Mouse (Mus musculus) E14TG2a.4 (cell line): ENCODE measurements around the gene Faim.
A peak's percentile ranks its signal among the peaks of the same experiment; 100 is the strongest.

Experiments used
- H3K27me3 ChIP-seq: 2 replicates; pipeline ENCODE4 v1.6.1; 2014; ENCODE audit warnings: low read length, control low read depth; ENCODE audit not compliant: insufficient read depth
- H3K36me3 ChIP-seq: 2 replicates; pipeline ENCODE4 v1.6.1; 2014; ENCODE audit warnings: low read length, control low read depth; ENCODE audit not compliant: insufficient read depth
- H3K4me1 ChIP-seq: replicated peaks from 2 replicates; pipeline ENCODE4 v1.6.1; 2014; ENCODE audit warnings: low read depth, low read length, control low read depth
- H3K4me3 ChIP-seq: replicated peaks from 2 replicates; pipeline ENCODE4 v1.5.1; 2014; ENCODE audit warnings: mild to moderate bottlenecking, low read length
- H3K9me3 ChIP-seq: 2 replicates; pipeline ENCODE4 v1.6.1; 2014; ENCODE audit warnings: low read length, control low read depth
- CTCF ChIP-seq: conservative IDR thresholded peaks from 2 replicates; pipeline ENCODE4 v1.5.1; 2014; ENCODE audit warnings: low read length
- NANOG ChIP-seq: IDR thresholded peaks from 2 replicates; pipeline ENCODE4 v1.6.1; 2014; ENCODE audit warnings: borderline replicate concordance, low read length, mixed read lengths
- POU5F1 ChIP-seq: IDR thresholded peaks from 2 replicates; pipeline ENCODE4 v1.6.1; 2014; ENCODE audit warnings: low read length, borderline replicate concordance

The Faim gene

DNA sequence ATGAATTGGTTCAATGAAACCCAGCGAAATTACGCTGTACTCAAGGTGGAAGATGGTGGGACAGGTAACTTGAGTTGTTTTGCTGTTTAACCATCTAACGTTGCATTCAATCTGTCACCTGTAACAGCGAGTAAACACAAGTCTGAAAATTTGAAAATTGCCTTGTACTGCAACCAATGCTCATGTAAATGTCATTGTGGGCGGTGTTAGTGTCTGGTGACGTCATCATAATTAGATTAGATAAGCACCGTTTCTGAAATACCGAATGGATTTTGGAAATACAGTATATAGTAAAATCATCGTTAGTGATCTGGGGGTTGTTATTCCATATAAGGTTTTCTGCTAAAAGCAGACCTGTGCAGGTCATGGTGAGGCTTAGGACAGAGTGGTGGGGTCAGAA lies 958 bp downstream of the Faim start:
- TF ChIP-seq NANOG (no peak), CTCF (no peak), POU5F1 (no peak)
- Histone ChIP-seq H3K4me3 (peak overlapping the region; percentile 96), H3K4me1 (peaks cover 18% of the 10 kb centered on the region), H3K27me3 (peaks cover 15% of the 10 kb centered on the region), H3K36me3 (0 out of 2 replicates have a peak, but pooled peaks cover 2% of the 10 kb centered on the region), H3K9me3 (no peaks in the 10 kb centered on the region)

DNA sequence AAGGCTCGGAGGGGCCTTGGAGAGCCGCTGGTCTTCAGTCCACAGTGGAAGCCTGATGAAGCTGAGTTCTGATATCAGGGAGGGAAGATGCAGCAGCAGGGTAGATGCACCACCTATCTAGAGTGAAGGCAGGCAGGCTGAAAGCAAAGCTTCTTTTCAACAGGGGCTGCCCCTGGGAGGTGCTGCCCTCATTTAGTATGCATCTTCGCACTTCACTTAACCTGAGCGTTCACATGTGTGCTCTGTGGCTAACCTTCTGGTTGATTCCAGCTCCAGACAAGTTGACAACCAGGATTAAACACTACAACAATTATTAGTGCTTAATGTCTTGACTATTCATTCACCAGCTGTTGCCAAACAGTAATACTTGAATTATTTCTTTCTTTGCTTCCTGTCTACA lies 7.9 kb downstream of the Faim start:
- no peaks in the 10 kb centered on the region for H3K9me3 ChIP-seq
- TF ChIP-seq CTCF (no peak), POU5F1 (no peak), NANOG (no peak)
- peaks cover 7% of the 10 kb centered on the region for H3K4me1 ChIP-seq
- no peaks in the 10 kb centered on the region for H3K27me3 ChIP-seq
- H3K36me3 ChIP-seq: peaks cover 45% of the 10 kb centered on the region
- no peak overlapping the region for H3K4me3 ChIP-seq

DNA sequence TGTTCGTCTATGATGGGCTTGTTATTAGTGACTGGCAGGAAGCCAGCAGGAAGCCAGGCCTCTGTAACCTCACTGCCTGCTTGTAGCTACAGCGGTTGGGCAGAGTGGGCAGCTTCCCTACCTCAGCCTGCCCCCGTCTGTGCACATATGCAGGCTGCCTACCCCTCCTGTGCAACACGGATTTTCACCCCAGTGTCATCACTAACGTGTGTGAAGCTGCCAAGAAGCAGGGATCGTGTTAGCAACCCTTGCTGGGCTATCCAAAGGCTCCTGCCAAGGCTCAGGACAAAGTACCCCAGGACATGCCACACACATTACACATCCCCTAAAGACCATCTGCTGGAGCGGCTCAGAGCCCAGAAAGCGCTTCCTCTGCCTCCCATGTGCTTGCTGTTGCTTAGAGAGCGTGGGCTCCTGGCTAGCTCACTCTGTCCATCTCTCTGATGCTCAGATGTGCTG lies 13.7 kb downstream of the Faim start:
- Histone ChIP-seq H3K27me3 (no peaks in the 10 kb centered on the region), H3K9me3 (no peaks in the 10 kb centered on the region), H3K36me3 (peaks cover 48% of the 10 kb centered on the region), H3K4me3 (no peak overlapping the region), H3K4me1 (no peaks in the 10 kb centered on the region; the same call in 1 of the 2 replicates)
- TF ChIP-seq CTCF (no peak), NANOG (no peak), POU5F1 (no peak)

DNA sequence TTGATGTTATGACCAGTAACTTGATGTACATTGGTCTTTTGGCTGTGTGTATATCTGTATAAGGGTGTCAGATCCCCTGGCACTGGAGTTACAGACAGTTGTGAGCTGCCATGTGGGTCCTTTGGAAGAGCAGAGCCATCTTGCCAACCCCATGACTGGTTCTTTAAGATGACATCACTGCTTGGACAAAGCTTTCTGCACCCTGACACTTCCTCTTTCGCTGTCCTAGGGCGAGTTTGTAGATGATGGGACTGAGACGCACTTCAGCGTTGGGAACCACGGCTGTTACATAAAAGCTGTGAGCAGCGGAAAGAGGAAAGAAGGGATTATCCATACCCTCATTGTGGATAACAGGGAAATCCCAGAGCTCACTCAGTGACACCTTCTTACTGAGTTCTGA lies 15.2 kb downstream of the Faim start:
- H3K9me3 ChIP-seq: no peaks in the 10 kb centered on the region
- H3K4me1 ChIP-seq: no peaks in the 10 kb centered on the region; the same call in 1 of the 2 replicates
- no peak overlapping the region for H3K4me3 ChIP-seq
- H3K27me3 ChIP-seq: no peaks in the 10 kb centered on the region
- peaks cover 41% of the 10 kb centered on the region for H3K36me3 ChIP-seq
- no peak for TF ChIP-seq POU5F1
- TF ChIP-seq CTCF: no peak
- no peak for TF ChIP-seq NANOG

DNA sequence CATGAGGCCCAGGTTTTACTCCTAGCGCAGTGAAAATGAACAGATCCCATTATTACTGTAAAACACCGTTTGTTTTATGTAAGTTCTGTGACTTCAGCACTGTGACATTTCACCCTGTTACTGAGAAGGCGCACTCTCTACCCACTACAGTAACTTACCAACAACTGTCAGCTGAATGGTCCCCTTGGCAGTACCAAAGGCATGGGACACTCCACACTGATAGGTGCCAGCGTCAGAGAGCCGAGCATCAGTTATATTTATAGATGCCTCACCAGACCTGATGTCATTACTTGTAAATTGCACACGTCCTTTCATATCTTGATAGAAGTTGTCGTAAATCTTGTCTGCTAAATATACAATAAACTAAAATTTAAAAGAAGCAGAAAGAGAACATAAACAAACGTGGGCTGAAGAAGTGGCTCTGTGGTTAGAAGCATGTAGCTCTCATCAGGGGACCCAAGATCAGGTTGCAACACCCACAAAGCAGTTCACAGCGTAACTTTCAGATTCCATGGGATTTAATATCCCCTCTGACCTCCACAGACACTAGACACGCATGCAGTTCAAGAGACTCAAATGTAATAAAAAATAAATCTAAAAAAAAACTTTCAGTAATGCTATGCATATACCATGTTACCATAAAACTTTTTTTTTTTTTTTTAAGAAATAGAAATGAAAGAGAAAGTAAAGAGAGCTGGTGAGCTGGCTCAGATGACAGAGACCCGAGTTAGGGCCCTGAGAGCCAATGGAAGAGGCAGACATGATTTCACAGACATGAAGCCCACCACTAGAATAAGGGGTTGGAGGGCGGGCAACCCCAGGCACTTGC lies 23.1 kb downstream of the Faim start:
- H3K9me3 ChIP-seq: no peaks in the 10 kb centered on the region
- H3K36me3 ChIP-seq: no peaks in the 10 kb centered on the region
- no peaks in the 10 kb centered on the region for H3K27me3 ChIP-seq
- TF ChIP-seq POU5F1: no peak
- no peak for TF ChIP-seq CTCF
- TF ChIP-seq NANOG: no peak
- peaks cover 17% of the 10 kb centered on the region for H3K4me1 ChIP-seq
- H3K4me3 ChIP-seq: no peak overlapping the region

DNA sequence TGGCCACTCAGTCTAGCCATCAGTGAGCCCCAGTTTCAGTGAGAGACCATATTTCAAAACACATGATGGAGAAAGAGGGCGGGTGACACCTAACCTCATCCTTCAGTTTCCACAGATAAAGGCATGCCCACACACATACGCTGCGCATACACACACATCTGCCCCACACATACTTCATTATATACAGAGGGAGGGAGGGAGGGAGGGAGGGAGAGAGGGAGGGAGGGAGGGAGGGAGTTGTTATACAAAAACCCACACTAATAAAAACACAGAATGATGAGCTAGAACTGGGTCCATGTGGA lies 23.7 kb downstream of the Faim start:
- no peaks in the 10 kb centered on the region for H3K27me3 ChIP-seq
- no peaks in the 10 kb centered on the region for H3K36me3 ChIP-seq
- H3K4me3 ChIP-seq: no peak overlapping the region
- peaks cover 17% of the 10 kb centered on the region for H3K4me1 ChIP-seq
- TF ChIP-seq POU5F1: no peak
- no peak for TF ChIP-seq NANOG
- TF ChIP-seq CTCF: no peak
- H3K9me3 ChIP-seq: no peaks in the 10 kb centered on the region

- Histone ChIP-seq H3K36me3 (no peaks in the 10 kb centered on the region), H3K4me1 (peaks cover 12% of the 10 kb centered on the region), H3K4me3 (no peak overlapping the region), H3K27me3 (no peaks in the 10 kb centered on the region), H3K9me3 (no peaks in the 10 kb centered on the region)
- no peak for TF ChIP-seq POU5F1
- no peak for TF ChIP-seq CTCF
- TF ChIP-seq NANOG: no peak
Measured at GRCm38 (mm10) chr9:99016301-99016700, 30.1 kb downstream of the Faim start.

GRCm38 (mm10) chr9:99016759-99017158 lies 30.6 kb downstream of the Faim start:
- H3K9me3 ChIP-seq: no peaks in the 10 kb centered on the region
- peaks cover 16% of the 10 kb centered on the region for H3K4me1 ChIP-seq
- H3K4me3 ChIP-seq: no peak overlapping the region
- H3K36me3 ChIP-seq: no peaks in the 10 kb centered on the region
- H3K27me3 ChIP-seq: no peaks in the 10 kb centered on the region
- TF ChIP-seq CTCF: no peak
- TF ChIP-seq NANOG: no peak
- TF ChIP-seq POU5F1: no peak

DNA sequence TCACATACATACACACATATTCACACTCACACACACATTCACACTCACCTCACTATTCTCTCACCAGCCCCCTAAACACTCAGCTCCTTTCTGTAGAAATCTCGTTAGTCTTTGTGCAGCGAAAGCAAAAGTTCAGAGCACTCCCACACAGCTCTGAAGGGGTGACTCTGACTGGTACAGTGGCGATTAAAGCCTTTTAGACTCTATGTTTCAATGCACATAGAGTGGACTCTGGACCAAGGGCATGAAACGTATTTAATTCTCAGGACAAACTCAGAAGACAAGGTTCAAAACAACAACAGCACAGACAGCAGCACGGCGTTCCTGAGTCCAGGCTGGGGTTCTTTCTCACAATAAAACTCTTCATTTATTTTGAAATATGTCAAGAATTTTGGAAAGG lies 31.5 kb downstream of the Faim start:
- TF ChIP-seq CTCF: no peak
- TF ChIP-seq NANOG: no peak
- TF ChIP-seq POU5F1: no peak
- Histone ChIP-seq H3K9me3 (no peaks in the 10 kb centered on the region), H3K36me3 (no peaks in the 10 kb centered on the region), H3K4me3 (no peak overlapping the region), H3K4me1 (peaks cover 12% of the 10 kb centered on the region), H3K27me3 (no peaks in the 10 kb centered on the region)
